Mouse (Mus musculus): ENCODE results near the gene Arfgap3.

DNA sequence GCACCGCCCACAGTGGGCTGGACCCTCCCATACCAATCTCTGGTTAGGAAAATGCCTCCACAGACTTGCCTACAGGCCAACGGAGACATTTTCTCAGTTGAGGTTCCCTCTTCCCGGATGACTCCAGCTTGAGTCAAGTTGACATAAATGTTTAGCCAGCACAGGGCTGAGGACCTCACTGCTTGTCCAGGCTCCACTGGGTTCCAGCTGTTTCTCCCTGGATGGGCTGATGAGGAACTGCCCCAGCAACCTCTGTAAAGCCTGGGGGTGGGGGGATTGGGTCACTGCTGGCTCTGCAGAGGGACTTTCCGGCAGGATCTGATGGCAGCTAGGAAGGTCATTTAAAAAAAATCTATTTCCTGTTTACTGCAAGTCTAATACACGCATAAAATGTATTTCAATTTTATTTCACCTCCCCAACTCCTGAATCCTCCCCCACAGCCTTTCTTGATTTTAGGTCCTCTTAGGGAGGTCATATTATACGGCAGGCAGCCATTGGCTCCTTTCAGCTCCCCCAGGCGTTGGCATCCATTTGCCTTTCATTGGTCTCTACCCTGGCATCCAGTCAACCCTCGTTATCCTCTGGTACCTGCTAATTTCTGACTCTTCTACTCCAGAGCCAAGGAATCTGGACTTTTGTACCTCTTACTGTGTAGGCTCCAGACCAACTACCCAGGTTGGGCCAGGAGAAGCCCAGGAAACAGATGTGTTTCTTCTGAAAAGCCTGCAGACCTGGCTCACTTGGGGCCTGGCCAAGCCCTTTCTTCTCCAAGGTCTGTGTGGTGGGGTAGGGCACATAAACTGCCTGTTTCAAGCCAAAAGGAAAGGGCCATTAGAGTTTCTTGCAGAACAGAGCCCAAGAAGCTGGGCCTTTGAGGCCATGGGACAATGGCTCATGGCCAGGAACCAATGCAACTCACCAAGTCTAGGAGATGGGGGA lies 56.1 kb downstream of the Arfgap3 start:
- TF ChIP-seq POLR2A (IDR thresholded peaks at IDR 0.05; ENCODE audit: control insufficient read depth in 1 of 2, insufficient read depth in 1 of 2, low read depth in 1 of 2, low read length in 2 of 2, poor library complexity in 1 of 2) (no peak), BHLHE40 (IDR thresholded peaks at IDR 0.05; ENCODE audit: borderline replicate concordance, low read depth, low read length) (no peak), CTCF (IDR thresholded peaks at IDR 0.05 in 2 of 3, conservative IDR thresholded peaks at IDR 0.05 in 1 of 3; ENCODE audit: control insufficient read depth in 1 of 3, insufficient read depth in 1 of 3, low read depth in 2 of 3, low read length in 3 of 3, poor library complexity in 1 of 3, severe bottlenecking in 1 of 3) (no peak), JUND (IDR thresholded peaks at IDR 0.05; ENCODE audit: low read depth, low read length) (no peak), POLR2AphosphoS5 (IDR thresholded peaks at IDR 0.05; ENCODE audit: borderline replicate concordance, low read depth, low read length) (no peak), CHD1 (IDR thresholded peaks at IDR 0.05; ENCODE audit: low read depth, low read length) (no peak), ELF1 (IDR thresholded peaks at IDR 0.05; ENCODE audit: low read depth, low read length) (no peak), EP300 (IDR thresholded peaks at IDR 0.05; ENCODE audit: low read depth in 1 of 2, low read length in 2 of 2) (no peak), HCFC1 (IDR thresholded peaks at IDR 0.05; ENCODE audit: low read depth, low read length) (no peak), ZNF384 (IDR thresholded peaks at IDR 0.05; ENCODE audit: low read depth, low read length) (no peak)

Measured in MEL (cell line).